Mouse (Mus musculus): ENCODE measurements around the gene Sf3b1.

DNA sequence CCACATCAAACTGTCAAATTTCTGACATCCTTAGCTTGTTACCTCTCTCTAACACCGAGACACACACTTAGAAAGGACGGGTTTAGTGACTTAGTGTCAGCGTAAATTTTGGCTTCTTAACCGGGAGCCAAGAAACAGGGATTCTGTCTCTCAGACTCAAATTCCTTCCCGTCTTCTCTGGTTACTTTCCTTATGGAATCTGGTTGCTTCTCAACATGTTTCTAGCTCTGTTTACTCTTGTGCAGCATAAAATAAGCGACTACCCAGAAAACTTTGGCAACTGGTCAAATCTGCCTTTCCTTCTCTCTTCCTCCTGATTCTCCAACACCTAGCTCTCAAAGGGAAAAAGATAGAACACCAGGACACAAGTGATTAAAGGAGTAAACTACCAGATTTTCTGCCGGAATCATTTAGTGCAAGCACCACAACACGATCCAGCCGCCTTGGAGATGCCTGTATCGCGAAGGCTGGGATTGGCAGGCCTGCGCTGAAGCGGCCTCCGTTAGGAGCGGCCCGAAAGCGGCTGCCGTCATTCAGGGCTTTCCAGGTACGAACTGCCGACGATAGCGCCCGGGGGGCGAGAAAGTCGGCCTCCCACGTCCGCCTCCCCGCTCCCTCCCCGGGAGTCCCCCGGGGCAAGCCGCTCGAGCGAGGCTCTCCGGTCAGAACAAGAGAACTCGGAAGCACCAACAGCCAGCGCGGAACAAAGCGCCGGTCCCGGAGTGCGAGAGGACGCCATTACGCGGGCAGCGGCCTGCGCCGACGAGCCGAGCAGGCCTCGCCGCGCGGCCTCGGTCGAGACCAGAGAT is 633 bp downstream of the Sf3b1 start:
- TF ChIP-seq POLR2A (IDR thresholded peaks at IDR 0.05; ENCODE audit: borderline replicate concordance, control insufficient read depth, low read depth, low read length) (no peak), CTCF (IDR thresholded peaks at IDR 0.05; ENCODE audit: control insufficient read depth, insufficient read depth, low read length) (no peak)
